36 mouse cellular contexts compared by ENCODE assay signal in genomic region chr5:106597472-106597871, GRCm38 (mm10). TPM values are rescaled to one million over a fixed set of nuclear protein-coding genes. Genes with fewer than 3 reads are reported as not detected.
A peak's percentile ranks its signal among the peaks of the same experiment; 100 is the strongest.
DNase-seq lines count a peak whose midpoint lies in the region; ATAC-seq lines count a peak whose summit lies in the region.
"Had no signal": no experiment of that assay in that cellular context is flagged by ENCODE, and none has a peak within 500 bp of the region (broad histone marks: within the 10 kb centered on the region; RNA-seq: fewer than 3 reads in every experiment).

No protein-coding gene starts in this region.

- H3K4me3 ChIP-seq in forebrain, embryonic 14.5 days (ENCODE audit: low read depth, low read length) = no peak overlapping the region
- H3K4me3 ChIP-seq in forebrain, embryonic 10.5 days = no peak overlapping the region
- no peak overlapping the region for H3K4me3 ChIP-seq in hindbrain, embryonic 11.5 days (ENCODE audit: low read depth, low read length)
- no peak overlapping the region for H3K4me3 ChIP-seq in hindbrain, embryonic 16.5 days (ENCODE audit: low read length)
- H3K4me3 ChIP-seq in midbrain, embryonic 13.5 days (replicated peaks) = no peak overlapping the region
- no peak overlapping the region for H3K4me3 ChIP-seq in midbrain, embryonic 10.5 days
- H3K4me3 ChIP-seq: embryonic facial prominence, embryonic 10.5 days; embryonic facial prominence, embryonic 13.5 days; erythroblast, embryonic 14.5 days; gastrocnemius, adult 2 months; heart, embryonic 12.5 days; heart, embryonic 15.5 days had no signal

- no peak overlapping the region for H3K27ac ChIP-seq in forebrain, embryonic 14.5 days (ENCODE audit: low read depth, low read length)
- H3K27ac ChIP-seq in forebrain, embryonic 10.5 days = no peak overlapping the region
- H3K27ac ChIP-seq in hindbrain, embryonic 11.5 days (ENCODE audit: low read depth, low read length) = no peak overlapping the region
- no peak overlapping the region for H3K27ac ChIP-seq in hindbrain, embryonic 16.5 days (ENCODE audit: low read depth, low read length)
- no peak overlapping the region for H3K27ac ChIP-seq in midbrain, embryonic 13.5 days
- H3K27ac ChIP-seq in midbrain, embryonic 10.5 days (replicated peaks) = no peak overlapping the region
- H3K27ac ChIP-seq: embryonic facial prominence, embryonic 10.5 days; embryonic facial prominence, embryonic 13.5 days; gastrocnemius, adult 2 months; heart, embryonic 15.5 days; hindbrain, embryonic 14.5 days had no signal

- H3K27me3 ChIP-seq in forebrain, embryonic 14.5 days (replicated peaks; ENCODE audit: control insufficient read depth, insufficient read depth, low read length) = no peaks in the 10 kb centered on the region
- H3K27me3 ChIP-seq in forebrain, embryonic 10.5 days (ENCODE audit: poor library complexity, severe bottlenecking) = no peaks in the 10 kb centered on the region
- H3K27me3 ChIP-seq in hindbrain, embryonic 11.5 days (ENCODE audit: control insufficient read depth, insufficient read depth, low read length) = no peaks in the 10 kb centered on the region
- H3K27me3 ChIP-seq in hindbrain, embryonic 16.5 days (replicated peaks; ENCODE audit: control insufficient read depth, insufficient read depth, low read length) = no peaks in the 10 kb centered on the region
- H3K27me3 ChIP-seq in midbrain, embryonic 13.5 days = no peaks in the 10 kb centered on the region
- no peaks in the 10 kb centered on the region for H3K27me3 ChIP-seq in midbrain, embryonic 10.5 days (ENCODE audit: low read depth, poor library complexity, severe bottlenecking)
- H3K27me3 ChIP-seq: CH12.LX; embryonic facial prominence, embryonic 13.5 days; heart, embryonic 12.5 days; heart, embryonic 15.5 days; Patski had no signal

- DNase-seq in forebrain, embryonic 14.5 days (ENCODE audit: low spot score) = no peak
- DNase-seq in forebrain, embryonic 10.5 days (ENCODE audit: extremely low spot score, low spot score) = no peak
- no peak for DNase-seq in hindbrain, embryonic 11.5 days (ENCODE audit: low spot score)
- no peak for DNase-seq in midbrain, embryonic 10.5 days (ENCODE audit: low spot score)
- DNase-seq in adrenal gland, adult 2 months = no peak
- DNase-seq: adrenal gland, postnatal 14 days; B cell, adult 2 months; cerebellum, adult 11-12 months; cerebellum, adult 8-10 months; cerebellum, postnatal 10 days; cerebellum, postnatal 36 days; embryo, embryonic 11 days; gastrocnemius, adult 2 months; gastrocnemius, postnatal 14 days; heart, adult 18-20 months; heart, postnatal 10 days; heart, postnatal 4 days; kidney, adult 2 months had no signal

- WGBS in forebrain, embryonic 14.5 days = 94% methylated on average over 2 of the region's 2 CpGs
- 91% methylated on average over 2 of the region's 2 CpGs for WGBS in forebrain, embryonic 10.5 days
- WGBS in hindbrain, embryonic 11.5 days = 83% methylated on average over 2 of the region's 2 CpGs
- 85% methylated on average over 2 of the region's 2 CpGs for WGBS in hindbrain, embryonic 16.5 days
- WGBS in midbrain, embryonic 13.5 days = 83% methylated on average over 2 of the region's 2 CpGs
- 98% methylated on average over 2 of the region's 2 CpGs for WGBS in midbrain, embryonic 10.5 days

- 0 out of 2 replicates have a peak, but pooled peaks cover 3% of the 10 kb centered on the region for H3K36me3 ChIP-seq in forebrain, embryonic 14.5 days (ENCODE audit: control insufficient read depth, insufficient read depth, low read length)
- peaks cover 30% of the 10 kb centered on the region for H3K36me3 ChIP-seq in forebrain, embryonic 10.5 days (replicated peaks)
- no peaks in the 10 kb centered on the region for H3K36me3 ChIP-seq in hindbrain, embryonic 11.5 days (ENCODE audit: control insufficient read depth, insufficient read depth, low read length)
- H3K36me3 ChIP-seq in hindbrain, embryonic 16.5 days (ENCODE audit: control insufficient read depth, insufficient read depth, low read length) = no peaks in the 10 kb centered on the region; the same call in 1 of the 2 replicates
- H3K36me3 ChIP-seq in midbrain, embryonic 13.5 days = no peaks in the 10 kb centered on the region; the same call in 1 of the 2 replicates
- peaks cover 31% of the 10 kb centered on the region for H3K36me3 ChIP-seq in midbrain, embryonic 10.5 days
- H3K36me3 ChIP-seq: heart, embryonic 15.5 days had no signal

- no peaks in the 10 kb centered on the region for H3K4me1 ChIP-seq in forebrain, embryonic 14.5 days (ENCODE audit: control insufficient read depth, insufficient read depth, low read length)
- H3K4me1 ChIP-seq in forebrain, embryonic 10.5 days = peaks cover 3% of the 10 kb centered on the region; the same call in 1 of the 2 replicates
- no peaks in the 10 kb centered on the region for H3K4me1 ChIP-seq in hindbrain, embryonic 11.5 days (replicated peaks; ENCODE audit: control insufficient read depth, insufficient read depth, low read length)
- H3K4me1 ChIP-seq in hindbrain, embryonic 16.5 days (ENCODE audit: control insufficient read depth, insufficient read depth, low read depth, low read length) = no peaks in the 10 kb centered on the region
- H3K4me1 ChIP-seq in midbrain, embryonic 13.5 days (replicated peaks) = peaks cover 28% of the 10 kb centered on the region
- peaks cover 31% of the 10 kb centered on the region for H3K4me1 ChIP-seq in midbrain, embryonic 10.5 days
- H3K4me1 ChIP-seq: embryonic facial prominence, embryonic 10.5 days; embryonic facial prominence, embryonic 13.5 days; heart, embryonic 12.5 days; heart, embryonic 15.5 days had no signal

- no peaks in the 10 kb centered on the region for H3K9me3 ChIP-seq in forebrain, embryonic 14.5 days (replicated peaks; ENCODE audit: control insufficient read depth, low read length)
- H3K9me3 ChIP-seq in forebrain, embryonic 10.5 days = no peaks in the 10 kb centered on the region
- H3K9me3 ChIP-seq in hindbrain, embryonic 11.5 days (ENCODE audit: control insufficient read depth, low read length) = no peaks in the 10 kb centered on the region
- no peaks in the 10 kb centered on the region for H3K9me3 ChIP-seq in hindbrain, embryonic 16.5 days (ENCODE audit: control insufficient read depth, low read length)
- no peaks in the 10 kb centered on the region for H3K9me3 ChIP-seq in midbrain, embryonic 13.5 days
- H3K9me3 ChIP-seq in midbrain, embryonic 10.5 days (replicated peaks) = no peaks in the 10 kb centered on the region
- H3K9me3 ChIP-seq: embryonic facial prominence, embryonic 10.5 days; embryonic facial prominence, embryonic 13.5 days; G1E; heart, embryonic 12.5 days; heart, embryonic 15.5 days had no signal

- no peak overlapping the region for H3K9ac ChIP-seq in forebrain, embryonic 14.5 days (ENCODE audit: low read length)
- H3K9ac ChIP-seq in hindbrain, embryonic 11.5 days (ENCODE audit: low read depth, low read length) = no peak overlapping the region
- no peak overlapping the region for H3K9ac ChIP-seq in hindbrain, embryonic 16.5 days (ENCODE audit: low read depth, low read length)
- H3K9ac ChIP-seq in midbrain, embryonic 13.5 days (replicated peaks) = no peak overlapping the region
- H3K9ac ChIP-seq: embryonic facial prominence, embryonic 13.5 days; heart, embryonic 12.5 days; heart, embryonic 15.5 days; hindbrain, embryonic 14.5 days had no signal

- ATAC-seq in forebrain, embryonic 14.5 days = peak; percentile 50; the same call in 1 of the 2 replicates
- peak; percentile 40; the same call in 1 of the 2 replicates for ATAC-seq in hindbrain, embryonic 11.5 days (ENCODE audit: low FRiP score)
- no peak for ATAC-seq in hindbrain, embryonic 16.5 days
- ATAC-seq in midbrain, embryonic 13.5 days = peak; percentile 35; the same call in 1 of the 2 replicates
- ATAC-seq: intestine, postnatal 0 days; Patski had no signal

- H3K4me2 ChIP-seq in forebrain, embryonic 14.5 days (ENCODE audit: low read length) = no peak overlapping the region
- no peak overlapping the region for H3K4me2 ChIP-seq in hindbrain, embryonic 11.5 days (replicated peaks; ENCODE audit: low read depth, low read length)
- H3K4me2 ChIP-seq in hindbrain, embryonic 16.5 days (ENCODE audit: low read length) = no peak overlapping the region
- no peak overlapping the region for H3K4me2 ChIP-seq in midbrain, embryonic 13.5 days (replicated peaks)
- H3K4me2 ChIP-seq: embryonic facial prominence, embryonic 13.5 days; heart, embryonic 12.5 days; heart, embryonic 15.5 days; hindbrain, embryonic 14.5 days had no signal

RNA-seq across cellular contexts. Expression of gene Gm17304, which starts 11.4 kb away (rescaled TPM):
- polyA plus RNA-seq in forebrain, embryonic 14.5 days (2014; fragmentation: Nextera tagmentation; extraction: Ambion mirVana) = not detected in 2 replicates
- polyA plus RNA-seq in forebrain, embryonic 10.5 days (2016; fragmentation: Nextera tagmentation; extraction: Ambion mirVana) = not detected in 2 replicates
- polyA plus RNA-seq in hindbrain, embryonic 11.5 days (2014; fragmentation: Nextera tagmentation; extraction: Ambion mirVana) = not detected in 2 replicates
- polyA plus RNA-seq in hindbrain, embryonic 16.5 days (2015; fragmentation: Nextera tagmentation; extraction: Ambion mirVana) = not detected in 2 replicates
- polyA plus RNA-seq in midbrain, embryonic 13.5 days (2015; fragmentation: Nextera tagmentation; extraction: Ambion mirVana) = not detected in 2 replicates
- polyA plus RNA-seq in midbrain, embryonic 10.5 days (2016; fragmentation: Nextera tagmentation; extraction: Ambion mirVana) = not detected in 2 replicates
- total RNA-seq in adrenal gland, adult 2 months (2021) = not detected
- polyA plus RNA-seq in adrenal gland, adult 2 months (2012; rRNA removed) = not detected in 2 replicates
- total RNA-seq: adrenal gland, adult 18-20 months; adrenal gland, postnatal 14 days; adrenal gland, postnatal 4 days; CH12.LX; G1E; gastrocnemius, adult 2 months; gastrocnemius, postnatal 14 days; gastrocnemius, postnatal 4 days; heart, adult 18-20 months; heart, postnatal 10 days; heart, postnatal 4 days had no signal
- polyA plus RNA-seq: cortical plate, adult 2 months; embryonic facial prominence, embryonic 10.5 days; embryonic facial prominence, embryonic 13.5 days; erythroblast, embryonic 14.5 days; frontal cortex, adult 2 months; G1E; heart, embryonic 12.5 days; heart, embryonic 15.5 days; hindbrain, embryonic 14.5 days; intestine, embryonic 14.5 days; intestine, postnatal 0 days; kidney, adult 2 months; Patski had no signal
